Mouse (Mus musculus) forebrain, embryonic 12.5 days (tissue): Measurements from ENCODE around the gene Tspyl1. TPM values are rescaled to one million over a fixed set of nuclear protein-coding genes. Genes with fewer than 3 reads are reported as not detected.
"Not testable (repeated sequence)": the region's sequence is repeated elsewhere in the genome, so short reads cannot be mapped to it uniquely, and the experiment has no call there.

Experiments used
- ATAC-seq: fragments of 200-750 bp; cut with Nextera tagmentation; 2 replicates; pipeline ENCODE4 v1.8.0; 2017; ENCODE audit warnings: moderate TSS enrichment; ENCODE audit not compliant: low FRiP score
- H3K27ac ChIP-seq: fragments of 300-500 bp; sonication (generic); 2 replicates; pipeline ENCODE4 v1.5.1; 2016; ENCODE audit warnings: mild to moderate bottlenecking
- H3K27me3 ChIP-seq: fragments of 300-500 bp; sonication (generic); 2 replicates; pipeline ENCODE4 v1.6.1; 2016; ENCODE audit warnings: mild to moderate bottlenecking
- H3K36me3 ChIP-seq: fragments of 300-500 bp; sonication (generic); replicated peaks from 2 replicates; pipeline ENCODE4 v1.6.1; 2016; ENCODE audit warnings: mild to moderate bottlenecking
- H3K4me1 ChIP-seq: fragments of 300-500 bp; sonication (generic); 2 replicates; pipeline ENCODE4 v1.6.1; 2016
- H3K4me2 ChIP-seq: fragments of 300-500 bp; sonication (generic); 2 replicates; pipeline ENCODE4 v1.6.1; 2016; ENCODE audit warnings: mild to moderate bottlenecking, moderate library complexity
- H3K4me3 ChIP-seq: fragments of 300-500 bp; sonication (generic); replicated peaks from 2 replicates; pipeline ENCODE4 v1.5.1; 2016; ENCODE audit warnings: mild to moderate bottlenecking
- H3K9ac ChIP-seq: fragments of 300-500 bp; sonication (generic); 2 replicates; pipeline ENCODE4 v1.6.1; 2016; ENCODE audit warnings: mild to moderate bottlenecking
- H3K9me3 ChIP-seq: fragments of 300-500 bp; sonication (generic); 2 replicates; pipeline ENCODE4 v1.6.1; 2016
- WGBS: fragments of 180-500 bp; shearing (Covaris S2); methylation state at CpG from one replicate; pipeline ENCODE4 v1.1.7; 2016; 5-methylcytosine and 5-hydroxymethylcytosine counted together
- polyA plus RNA-seq: library from polyadenylated mRNA; unstranded; fragments of >200 nt; fragmentation: Nextera tagmentation; extraction: Ambion mirVana; gene quantifications from 2 replicates; pipeline ENCODE4 v1.2.1, GENCODE M21; 2016

The Tspyl1 gene
- polyA plus RNA-seq: 98.6 and 99.9 TPM in 2 replicates

DNA sequence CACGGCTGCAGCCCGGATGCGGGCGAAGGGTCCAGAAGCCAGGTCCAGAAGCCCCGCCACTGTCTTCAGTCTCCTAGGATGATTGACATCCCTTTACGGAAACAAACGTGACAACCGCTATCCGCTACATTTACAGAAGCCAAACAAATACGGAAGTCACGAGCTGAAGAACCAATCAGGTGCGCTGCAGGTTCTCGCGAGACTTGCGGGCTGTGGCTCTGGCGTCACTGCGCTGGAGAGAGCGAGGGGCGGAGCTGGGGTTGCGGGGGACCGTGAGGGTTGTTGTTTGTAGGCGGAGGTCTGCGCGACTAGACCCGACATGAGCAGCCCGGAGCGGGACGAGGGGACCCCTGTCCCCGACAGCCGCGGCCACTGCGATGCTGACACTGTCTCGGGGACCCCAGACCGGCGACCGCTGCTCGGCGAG, at the start of gene Tspyl1:
Gene Tspyl1, plus strand, starts transcription at position 229 of the 427 bp plus-strand sequence.
- H3K4me2 ChIP-seq: peak within 1 kb of the TSS; percentile 68
- no peaks in the 10 kb centered on the region for H3K27me3 ChIP-seq
- no peaks in the 10 kb centered on the region for H3K9me3 ChIP-seq
- H3K9ac ChIP-seq: peak within 1 kb of the TSS; percentile 88
- peaks cover 15% of the 10 kb centered on the region for H3K4me1 ChIP-seq
- peak within 1 kb of the TSS; percentile 90 for H3K27ac ChIP-seq
- peaks cover under 1% of the 10 kb centered on the region; the same call in 1 of the 2 replicates for H3K36me3 ChIP-seq
- ATAC-seq: peak; percentile 98
- peak within 1 kb of the TSS; percentile 81 for H3K4me3 ChIP-seq
- WGBS: under 1% methylated on average over 38 of the region's 38 CpGs

DNA sequence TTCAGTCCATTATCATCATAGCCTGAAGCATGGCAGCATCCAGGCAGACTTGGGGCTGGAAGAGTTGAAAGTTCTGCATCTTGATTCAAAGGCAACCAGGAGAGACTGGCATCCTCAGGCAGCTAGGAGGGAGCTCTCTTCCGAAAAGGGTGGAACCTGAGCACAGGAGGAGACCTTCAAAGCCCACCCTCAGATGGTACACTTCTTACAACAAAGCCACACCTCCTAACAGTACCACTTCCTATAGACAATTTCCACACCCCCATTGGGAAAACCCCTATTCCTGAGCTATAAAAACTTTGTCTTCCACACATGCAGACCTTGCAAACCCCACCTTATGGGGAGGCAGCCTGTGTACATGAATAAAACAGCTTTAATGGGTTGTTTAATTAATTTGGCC, 48.6 kb upstream of the Tspyl1 start:
- Histone ChIP-seq H3K4me3 (no peak overlapping the region), H3K9me3 (no peaks in the 10 kb centered on the region), H3K9ac (no peak overlapping the region), H3K27ac (no peak overlapping the region), H3K4me1 (no peaks in the 10 kb centered on the region), H3K36me3 (no peaks in the 10 kb centered on the region), H3K27me3 (no peaks in the 10 kb centered on the region), H3K4me2 (no peak overlapping the region)
- WGBS: 50% methylated on average over 1 of the region's 1 CpGs
- ATAC-seq: no peak

DNA sequence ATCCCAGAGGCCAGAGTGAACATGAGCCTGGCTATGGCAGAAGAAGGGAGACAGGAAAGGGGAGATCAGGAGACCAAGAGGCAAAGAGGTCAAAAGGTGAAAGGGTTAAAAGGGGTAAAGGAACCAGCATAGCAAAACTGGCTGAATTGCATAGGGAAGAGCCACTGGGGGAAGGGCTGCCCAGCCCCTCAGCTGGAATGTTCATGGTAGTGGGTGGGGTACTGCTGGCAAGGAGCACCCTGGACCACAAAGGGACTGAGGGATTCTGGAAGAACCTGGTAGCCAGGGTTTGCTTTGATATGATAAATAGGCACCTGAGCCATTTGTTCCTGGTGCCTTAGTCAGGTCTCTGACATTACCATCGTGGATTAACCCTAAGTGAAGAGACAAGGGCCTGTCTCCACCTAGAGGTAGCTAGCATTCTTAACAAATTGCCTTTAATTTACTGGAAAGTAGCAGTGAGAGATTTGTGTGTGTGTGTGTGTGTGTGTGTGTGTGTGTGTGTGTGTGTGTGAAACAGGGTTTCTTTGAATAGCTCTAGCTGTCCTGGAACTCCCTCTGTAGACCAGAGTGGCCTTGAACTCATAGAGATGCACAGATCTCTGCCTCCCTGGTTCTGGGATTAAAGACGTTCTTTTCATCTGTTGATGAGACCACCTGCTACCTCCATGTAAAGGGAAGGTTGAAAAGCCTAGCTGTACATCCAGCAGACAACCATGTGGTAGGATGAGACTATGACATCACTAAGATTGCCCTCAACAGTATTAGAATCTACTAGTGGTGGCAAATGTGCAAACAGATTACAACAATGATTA, 47.9 kb upstream of the Tspyl1 start:
- Histone ChIP-seq H3K9ac (no peak overlapping the region), H3K9me3 (no peaks in the 10 kb centered on the region), H3K4me3 (no peak overlapping the region), H3K4me1 (no peaks in the 10 kb centered on the region), H3K27ac (no peak overlapping the region), H3K36me3 (no peaks in the 10 kb centered on the region), H3K27me3 (no peaks in the 10 kb centered on the region), H3K4me2 (no peak overlapping the region)
- ATAC-seq: no peak
- WGBS: 20% methylated on average over 2 of the region's 2 CpGs

DNA sequence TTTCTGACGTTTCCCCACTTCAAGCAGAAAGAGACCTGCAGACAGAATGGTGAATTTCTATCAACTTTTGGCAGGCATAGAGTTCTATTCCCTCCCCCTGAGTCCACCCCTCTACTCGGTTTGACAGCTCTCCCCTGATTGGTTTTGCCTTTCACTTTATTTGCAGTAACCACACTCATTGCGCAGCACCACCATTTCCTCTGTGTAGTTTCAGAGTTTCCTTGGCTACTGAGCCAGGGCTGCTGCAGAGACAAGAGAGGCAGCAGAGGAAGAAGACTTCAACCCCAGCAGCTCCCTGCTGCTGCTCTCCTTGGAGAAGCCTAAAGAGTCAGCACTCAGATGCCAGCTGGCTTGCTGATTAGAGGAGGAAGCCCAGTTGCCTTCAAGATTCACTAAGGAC, 46.6 kb upstream of the Tspyl1 start:
- H3K4me1 ChIP-seq: no peaks in the 10 kb centered on the region
- WGBS: 39% methylated on average over 3 of the region's 3 CpGs
- no peaks in the 10 kb centered on the region for H3K27me3 ChIP-seq
- no peaks in the 10 kb centered on the region for H3K9me3 ChIP-seq
- H3K4me3 ChIP-seq: no peak overlapping the region
- H3K27ac ChIP-seq: no peak overlapping the region
- no peaks in the 10 kb centered on the region for H3K36me3 ChIP-seq
- no peak for ATAC-seq
- H3K4me2 ChIP-seq: no peak overlapping the region
- no peak overlapping the region for H3K9ac ChIP-seq

DNA sequence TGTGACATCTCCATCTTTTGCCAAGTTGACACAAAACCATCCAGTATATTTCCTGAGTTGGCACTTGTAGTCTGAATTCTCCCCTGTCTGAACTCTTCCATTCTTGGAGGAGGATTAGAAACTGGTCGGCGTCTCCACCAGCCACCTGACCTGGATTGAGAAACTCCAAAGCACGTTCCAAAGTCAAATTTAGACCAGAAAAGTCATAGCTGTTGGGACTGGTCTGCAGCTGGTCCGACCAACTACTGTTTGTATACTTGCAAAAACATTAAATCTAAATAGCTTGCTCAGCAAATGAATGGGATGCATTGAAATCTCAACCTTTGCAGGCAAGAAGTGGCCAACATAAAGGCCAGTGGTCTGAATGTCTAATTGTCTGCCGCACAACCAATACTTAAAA, 45.4 kb upstream of the Tspyl1 start:
- Histone ChIP-seq H3K4me3 (no peak overlapping the region), H3K36me3 (no peaks in the 10 kb centered on the region), H3K9ac (no peak overlapping the region), H3K27me3 (no peaks in the 10 kb centered on the region), H3K4me1 (no peaks in the 10 kb centered on the region), H3K27ac (no peak overlapping the region), H3K4me2 (no peak overlapping the region), H3K9me3 (no peaks in the 10 kb centered on the region)
- 87% methylated on average over 5 of the region's 5 CpGs for WGBS
- ATAC-seq: no peak

DNA sequence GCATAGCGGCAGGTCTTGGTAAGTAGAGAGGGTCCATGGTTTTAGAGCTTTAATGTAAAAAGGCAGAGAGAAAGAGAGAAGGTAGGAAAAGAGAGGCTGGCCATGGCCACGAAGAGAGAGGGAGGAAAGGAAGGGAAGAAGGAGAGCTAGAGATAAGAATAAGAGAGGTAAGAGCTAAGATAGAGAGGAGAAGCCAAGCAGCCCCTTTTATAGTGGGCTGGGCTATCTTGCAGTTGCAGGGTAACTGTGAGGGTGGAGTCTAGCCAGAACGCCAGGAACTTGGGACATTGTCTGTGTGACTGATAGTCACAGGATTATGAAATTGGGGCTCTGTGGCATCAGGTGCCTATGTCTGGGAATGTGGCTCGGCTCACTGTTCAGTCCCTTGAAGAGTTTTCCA, 43.5 kb upstream of the Tspyl1 start:
- no peak for ATAC-seq
- 77% methylated on average over 4 of the region's 4 CpGs for WGBS
- Histone ChIP-seq H3K27me3 (no peaks in the 10 kb centered on the region), H3K9me3 (no peaks in the 10 kb centered on the region), H3K4me1 (no peaks in the 10 kb centered on the region), H3K36me3 (no peaks in the 10 kb centered on the region), H3K27ac (no peak overlapping the region), H3K9ac (no peak overlapping the region), H3K4me3 (no peak overlapping the region), H3K4me2 (no peak overlapping the region)

DNA sequence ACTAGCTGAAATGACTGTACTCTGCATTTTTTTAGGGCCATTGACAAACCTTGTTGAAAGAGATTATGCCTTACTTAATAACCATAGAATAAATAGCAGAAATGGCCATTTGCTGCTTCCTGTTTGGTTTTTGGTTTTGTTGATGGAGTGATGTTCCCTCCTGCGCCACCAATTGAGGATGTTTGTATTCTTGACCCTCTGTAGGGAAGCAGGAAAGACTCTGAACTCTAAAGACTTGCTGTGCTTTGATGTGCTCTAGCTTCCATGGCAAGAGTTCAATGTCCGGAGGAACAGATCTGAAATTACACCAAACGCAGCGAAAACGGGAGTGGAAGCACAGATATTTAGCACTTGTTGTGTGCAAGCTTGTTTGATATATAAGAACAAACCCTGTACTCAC, 37.2 kb upstream of the Tspyl1 start:
- Histone ChIP-seq H3K9ac (no peak overlapping the region), H3K4me3 (no peak overlapping the region), H3K9me3 (no peaks in the 10 kb centered on the region), H3K27ac (no peak overlapping the region), H3K4me2 (no peak overlapping the region), H3K27me3 (no peaks in the 10 kb centered on the region), H3K4me1 (no peaks in the 10 kb centered on the region; the same call in 1 of the 2 replicates), H3K36me3 (no peaks in the 10 kb centered on the region)
- ATAC-seq: no peak
- 86% methylated on average over 5 of the region's 5 CpGs for WGBS

DNA sequence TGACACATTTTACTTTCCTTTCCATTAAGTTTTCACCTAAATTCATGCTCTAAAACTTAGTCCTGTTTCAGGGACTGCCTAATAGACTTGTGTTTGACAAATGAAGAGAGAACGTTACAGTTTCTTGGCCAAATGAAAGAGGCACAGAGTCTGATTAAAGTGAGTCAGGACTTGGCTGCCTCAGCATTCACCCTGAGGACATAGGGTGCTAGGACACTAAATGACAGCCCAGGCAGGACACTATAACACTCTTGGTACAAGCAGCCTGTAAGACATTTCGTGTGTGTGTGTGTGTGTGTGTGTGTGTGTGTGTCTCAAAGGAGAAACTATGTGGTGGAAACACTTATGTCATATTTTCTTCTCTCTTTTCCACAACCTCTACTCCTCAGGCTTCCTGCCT, 35.9 kb upstream of the Tspyl1 start:
- no peaks in the 10 kb centered on the region for H3K27me3 ChIP-seq
- H3K4me1 ChIP-seq: no peaks in the 10 kb centered on the region; the same call in 1 of the 2 replicates
- no peak overlapping the region for H3K4me3 ChIP-seq
- 81% methylated on average over 2 of the region's 2 CpGs for WGBS
- no peak overlapping the region for H3K4me2 ChIP-seq
- H3K36me3 ChIP-seq: no peaks in the 10 kb centered on the region
- no peak for ATAC-seq
- no peak overlapping the region for H3K27ac ChIP-seq
- H3K9ac ChIP-seq: no peak overlapping the region
- no peaks in the 10 kb centered on the region for H3K9me3 ChIP-seq

DNA sequence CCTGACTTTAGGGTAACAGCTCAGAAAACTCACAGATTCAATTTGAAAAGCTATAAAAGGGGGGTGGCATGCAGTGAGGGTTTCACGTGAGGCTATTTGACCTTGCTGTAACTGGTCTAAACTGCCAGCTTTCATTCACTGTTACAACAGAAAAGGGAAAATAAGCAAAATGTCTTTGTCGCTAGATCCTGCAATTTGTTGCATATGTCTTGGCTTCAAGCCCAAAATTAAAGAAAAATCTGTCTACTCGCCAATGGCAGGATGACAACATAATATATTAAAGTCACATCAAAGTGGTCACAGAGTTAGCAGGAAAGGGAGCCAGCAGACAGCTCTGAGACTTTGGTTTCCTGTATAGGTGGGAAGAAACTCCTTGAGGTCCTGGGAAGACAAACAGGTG, 34.2 kb upstream of the Tspyl1 start:
- no peaks in the 10 kb centered on the region for H3K27me3 ChIP-seq
- H3K4me3 ChIP-seq: no peak overlapping the region
- no peaks in the 10 kb centered on the region for H3K36me3 ChIP-seq
- H3K27ac ChIP-seq: no peak overlapping the region
- H3K9me3 ChIP-seq: no peaks in the 10 kb centered on the region
- no peak for ATAC-seq
- H3K4me2 ChIP-seq: no peak overlapping the region
- H3K4me1 ChIP-seq: no peaks in the 10 kb centered on the region; the same call in 1 of the 2 replicates
- 56% methylated on average over 3 of the region's 3 CpGs for WGBS
- no peak overlapping the region for H3K9ac ChIP-seq

DNA sequence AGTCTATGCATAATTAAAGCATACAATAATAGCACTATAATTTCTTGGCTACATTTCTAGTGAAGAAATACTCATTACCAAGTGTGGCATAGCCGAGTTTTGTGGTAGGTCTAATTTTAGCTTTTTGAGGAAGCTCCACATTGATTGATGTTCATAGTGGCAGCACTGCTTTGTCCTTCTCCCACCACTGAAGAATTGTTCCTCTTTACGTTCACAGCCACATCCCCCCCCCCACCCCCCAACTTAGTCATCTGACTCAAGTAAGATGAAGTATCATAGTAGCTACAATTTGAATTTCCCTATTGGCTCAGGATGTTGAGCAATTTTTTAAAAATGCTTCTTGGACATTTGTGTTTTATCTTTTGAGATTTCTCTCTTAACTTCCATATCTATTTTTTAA, 32.4 kb upstream of the Tspyl1 start:
- no peaks in the 10 kb centered on the region for H3K9me3 ChIP-seq
- no peak overlapping the region for H3K4me2 ChIP-seq
- H3K9ac ChIP-seq: no peak overlapping the region
- WGBS: 74% methylated on average over 2 of the region's 2 CpGs
- no peaks in the 10 kb centered on the region for H3K27me3 ChIP-seq
- ATAC-seq: no peak
- H3K4me1 ChIP-seq: no peaks in the 10 kb centered on the region; the same call in 1 of the 2 replicates
- H3K27ac ChIP-seq: no peak overlapping the region
- H3K4me3 ChIP-seq: no peak overlapping the region
- no peaks in the 10 kb centered on the region for H3K36me3 ChIP-seq

DNA sequence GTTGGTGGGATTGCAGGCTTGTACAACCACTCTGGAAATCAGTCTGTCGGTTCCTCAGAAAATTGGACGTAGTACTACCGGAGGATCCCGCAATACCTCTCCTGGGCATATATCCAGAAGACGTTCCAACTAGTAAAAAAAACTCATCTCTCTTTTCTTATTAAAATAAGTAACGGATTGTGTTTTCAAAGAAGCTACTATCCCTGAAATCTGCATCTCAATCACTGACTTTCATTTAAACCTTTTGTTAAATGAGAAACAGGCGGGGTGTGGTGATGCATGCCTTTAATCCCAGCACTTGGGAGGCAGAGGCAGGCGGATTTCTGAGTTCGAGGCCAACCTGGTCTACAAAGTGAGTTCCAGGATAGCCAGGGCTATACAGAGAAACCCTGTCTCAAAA, 29.2 kb upstream of the Tspyl1 start:
- not testable (repeated sequence) for H3K4me3 ChIP-seq, H3K4me2 ChIP-seq, H3K9me3 ChIP-seq, H3K27ac ChIP-seq, H3K36me3 ChIP-seq, ATAC-seq, H3K4me1 ChIP-seq, H3K9ac ChIP-seq, H3K27me3 ChIP-seq
- WGBS: 89% methylated on average over 9 of the region's 9 CpGs

DNA sequence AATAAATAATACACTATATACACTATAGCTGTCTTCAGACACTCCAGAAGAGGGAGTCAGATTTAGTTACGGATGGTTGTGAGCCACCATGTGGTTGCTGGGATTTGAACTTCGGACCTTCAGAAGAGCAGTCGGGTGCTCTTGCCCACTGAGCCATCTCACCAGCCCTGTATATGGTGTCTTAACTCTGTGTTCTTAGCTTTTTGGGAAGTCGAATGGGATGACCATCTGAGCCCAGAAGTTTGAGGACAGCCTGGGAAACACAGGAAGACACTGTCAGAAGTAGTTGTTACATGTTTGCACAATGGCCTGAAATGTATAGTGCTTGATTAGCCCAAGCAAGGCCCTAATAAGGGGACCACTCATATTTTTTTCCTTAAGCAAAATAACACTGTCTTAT, 16.9 kb upstream of the Tspyl1 start:
- Histone ChIP-seq H3K27me3 (no peaks in the 10 kb centered on the region), H3K4me1 (no peaks in the 10 kb centered on the region), H3K4me2 (no peak overlapping the region), H3K9me3 (no peaks in the 10 kb centered on the region), H3K27ac (no peak overlapping the region), H3K36me3 (no peaks in the 10 kb centered on the region), H3K9ac (no peak overlapping the region), H3K4me3 (no peak overlapping the region)
- WGBS: 85% methylated on average over 4 of the region's 4 CpGs
- ATAC-seq: no peak
